Mouse (Mus musculus): ENCODE results near the gene 2010111I01Rik. TPM values are rescaled to one million over a fixed set of nuclear protein-coding genes. Genes with fewer than 3 reads are reported as not detected.

The 2010111I01Rik gene
- total and polyA plus RNA-seq, 3 experiments, result 26.3 to 32.7 TPM; not detected in 1

DNA sequence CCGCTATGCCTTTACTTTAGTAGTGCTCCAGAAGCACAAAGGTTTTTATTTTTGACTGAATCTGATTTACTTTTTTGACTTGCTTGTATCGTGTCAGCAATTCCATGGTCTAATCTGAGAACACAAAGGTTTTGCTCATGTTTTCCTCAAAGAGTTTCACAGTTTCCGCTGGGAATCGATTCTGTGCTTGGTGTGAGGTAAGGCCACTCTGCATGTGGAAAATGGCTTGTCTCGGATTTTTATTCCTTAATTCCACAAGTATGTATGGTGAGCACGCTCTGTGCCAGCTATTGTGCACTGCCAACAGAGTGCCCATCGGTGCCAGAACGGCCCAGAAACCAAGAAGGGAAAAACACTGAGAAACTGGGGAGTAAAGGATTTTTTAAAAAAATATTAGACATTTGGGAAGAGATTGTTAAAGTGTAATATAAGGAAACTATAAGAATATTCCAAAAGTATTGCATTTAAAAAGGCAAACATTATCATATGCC lies 132.8 kb downstream of the 2010111I01Rik start:
- H3K27ac ChIP-seq (ENCODE audit: control insufficient read depth, low read depth, low read length), result no peak overlapping the region
- no peak overlapping the region for H3K4me3 ChIP-seq (ENCODE audit: control insufficient read depth in 1 of 2, insufficient read depth in 1 of 2, low read depth in 2 of 2, low read length in 2 of 2)
- H3K9me3 ChIP-seq (replicated peaks; ENCODE audit: insufficient read depth, low read length), result no peaks in the 10 kb centered on the region
- H3K79me2 ChIP-seq (ENCODE audit: control insufficient read depth, insufficient read depth, low read length, poor library complexity), result no peaks in the 10 kb centered on the region
- no peak for TF ChIP-seq USF1 (IDR thresholded peaks at IDR 0.05; ENCODE audit: low read depth, low read length)
- no peak for TF ChIP-seq RCOR1 (IDR thresholded peaks at IDR 0.05; ENCODE audit: low read depth, low read length)
- no peak for TF ChIP-seq ZMIZ1 (IDR thresholded peaks at IDR 0.05; ENCODE audit: low read depth, low read length)
- no peak for TF ChIP-seq CTCF (IDR thresholded peaks at IDR 0.05 in 2 of 3, conservative IDR thresholded peaks at IDR 0.05 in 1 of 3; ENCODE audit: control insufficient read depth in 1 of 3, insufficient read depth in 1 of 3, low read depth in 2 of 3, low read length in 3 of 3, poor library complexity in 1 of 3, severe bottlenecking in 1 of 3)
- no peak for TF ChIP-seq GATA1 (IDR thresholded peaks at IDR 0.05; ENCODE audit: low read depth, low read length)
- H3K27me3 ChIP-seq (ENCODE audit: control insufficient read depth in 1 of 2, insufficient read depth in 2 of 2, low read length in 2 of 2), result no peaks in the 10 kb centered on the region
- no peak for DNase-seq (ENCODE audit: low read depth, low spot score)
- H3K9ac ChIP-seq (ENCODE audit: control insufficient read depth, low read depth, low read length, poor library complexity, severe bottlenecking), result no peak overlapping the region
- no peaks in the 10 kb centered on the region for H3K36me3 ChIP-seq (ENCODE audit: control insufficient read depth in 1 of 2, insufficient read depth in 2 of 2, low read length in 2 of 2)
- no peaks in the 10 kb centered on the region for H3K4me1 ChIP-seq (ENCODE audit: control insufficient read depth in 1 of 2, insufficient read depth in 2 of 2, low read length in 2 of 2)

DNA sequence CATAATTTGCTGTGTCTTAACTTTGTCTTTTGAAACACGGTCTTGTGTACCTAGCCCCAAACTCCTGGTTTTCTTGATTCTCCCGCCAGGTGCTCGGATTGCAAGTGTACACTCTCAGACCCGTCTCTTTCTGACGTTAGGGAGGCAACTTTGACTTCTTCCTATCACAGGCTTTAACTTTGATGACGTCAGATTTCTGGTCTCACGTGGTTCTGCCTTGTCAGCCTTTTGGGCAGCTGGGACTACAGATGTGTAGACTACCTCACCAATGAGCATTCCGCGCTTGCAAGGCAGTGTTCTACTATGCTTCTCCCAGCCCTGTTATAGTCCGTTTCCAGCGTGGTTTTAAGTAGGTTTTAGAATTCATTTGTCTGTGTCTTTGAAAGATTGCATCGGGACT lies 137.1 kb downstream of the 2010111I01Rik start:
- Histone ChIP-seq H3K9ac (ENCODE audit: control insufficient read depth, low read depth, low read length, poor library complexity, severe bottlenecking) (no peak overlapping the region), H3K27ac (ENCODE audit: control insufficient read depth, low read depth, low read length) (no peak overlapping the region), H3K79me2 (ENCODE audit: control insufficient read depth, insufficient read depth, low read length, poor library complexity) (no peaks in the 10 kb centered on the region), H3K4me1 (ENCODE audit: control insufficient read depth in 1 of 2, insufficient read depth in 2 of 2, low read length in 2 of 2) (no peaks in the 10 kb centered on the region), H3K27me3 (ENCODE audit: control insufficient read depth in 1 of 2, insufficient read depth in 2 of 2, low read length in 2 of 2) (no peaks in the 10 kb centered on the region), H3K4me3 (ENCODE audit: control insufficient read depth in 1 of 2, insufficient read depth in 1 of 2, low read depth in 2 of 2, low read length in 2 of 2) (no peak overlapping the region), H3K36me3 (ENCODE audit: control insufficient read depth in 1 of 2, insufficient read depth in 2 of 2, low read length in 2 of 2) (no peaks in the 10 kb centered on the region), H3K9me3 (replicated peaks; ENCODE audit: insufficient read depth, low read length) (no peaks in the 10 kb centered on the region)
- no peak for TF ChIP-seq UBTF (IDR thresholded peaks at IDR 0.05; ENCODE audit: borderline replicate concordance, insufficient read depth, low read depth, low read length)
- no peak for TF ChIP-seq JUND (IDR thresholded peaks at IDR 0.05; ENCODE audit: low read depth, low read length)
- DNase-seq (ENCODE audit: low read depth, low spot score), result no peak

GRCm38 (mm10) chr13:63102848-63103585 lies 138.3 kb downstream of the 2010111I01Rik start:
- Histone ChIP-seq H3K4me1 (ENCODE audit: control insufficient read depth in 1 of 2, insufficient read depth in 2 of 2, low read length in 2 of 2) (no peaks in the 10 kb centered on the region), H3K9ac (ENCODE audit: control insufficient read depth, low read depth, low read length, poor library complexity, severe bottlenecking) (no peak overlapping the region), H3K79me2 (ENCODE audit: control insufficient read depth, insufficient read depth, low read length, poor library complexity) (no peaks in the 10 kb centered on the region), H3K27ac (ENCODE audit: control insufficient read depth, low read depth, low read length) (no peak overlapping the region), H3K9me3 (replicated peaks; ENCODE audit: insufficient read depth, low read length) (no peaks in the 10 kb centered on the region), H3K27me3 (ENCODE audit: control insufficient read depth in 1 of 2, insufficient read depth in 2 of 2, low read length in 2 of 2) (no peaks in the 10 kb centered on the region), H3K36me3 (ENCODE audit: control insufficient read depth in 1 of 2, insufficient read depth in 2 of 2, low read length in 2 of 2) (no peaks in the 10 kb centered on the region), H3K4me3 (ENCODE audit: control insufficient read depth in 1 of 2, insufficient read depth in 1 of 2, low read depth in 2 of 2, low read length in 2 of 2) (no peak overlapping the region)
- DNase-seq (ENCODE audit: low read depth, low spot score), result no peak
- TF ChIP-seq TAL1 (IDR thresholded peaks at IDR 0.05; ENCODE audit: low read length), result no peak
- TF ChIP-seq ETS1 (IDR thresholded peaks at IDR 0.05; ENCODE audit: low read depth, low read length), result no peak
- TF ChIP-seq SMC3 (IDR thresholded peaks at IDR 0.05; ENCODE audit: low read depth, low read length), result no peak
- TF ChIP-seq MAX (IDR thresholded peaks at IDR 0.05; ENCODE audit: low read length), result no peak
- TF ChIP-seq CHD2 (IDR thresholded peaks at IDR 0.05; ENCODE audit: low read length), result no peak
- no peak for TF ChIP-seq TBP (IDR thresholded peaks at IDR 0.05; ENCODE audit: low read depth, low read length)
- TF ChIP-seq USF2 (IDR thresholded peaks at IDR 0.05; ENCODE audit: borderline replicate concordance in 1 of 2, insufficient read depth in 1 of 2, low read depth in 1 of 2, low read length in 2 of 2), result no peak
- TF ChIP-seq ZMIZ1 (IDR thresholded peaks at IDR 0.05; ENCODE audit: low read depth, low read length), result no peak
- no peak for TF ChIP-seq EP300 (IDR thresholded peaks at IDR 0.05; ENCODE audit: low read depth in 1 of 2, low read length in 2 of 2)
- no peak for TF ChIP-seq TCF12 (IDR thresholded peaks at IDR 0.05; ENCODE audit: low read depth, low read length)
- TF ChIP-seq RAD21 (IDR thresholded peaks at IDR 0.05; ENCODE audit: low read depth, low read length), result no peak
- TF ChIP-seq UBTF (IDR thresholded peaks at IDR 0.05; ENCODE audit: borderline replicate concordance, insufficient read depth, low read depth, low read length), result no peak
- no peak for TF ChIP-seq ZNF384 (IDR thresholded peaks at IDR 0.05; ENCODE audit: low read depth, low read length)

Data from MEL (cell line).